Mouse (Mus musculus) bone marrow, adult 2 months (tissue): ENCODE measurements around the gene Gm4952. TPM values are rescaled to one million over a fixed set of nuclear protein-coding genes. Genes with fewer than 3 reads are reported as not detected.

Experiments
- H3K27ac ChIP-seq: fragments of 200-500 bp; 2 replicates; pipeline ENCODE4 v1.5.1; 2012; ENCODE audit warnings: low read depth, mild to moderate bottlenecking, control low read depth, inconsistent platforms, low read length; ENCODE audit not compliant: control insufficient read depth, poor library complexity, insufficient read depth
- H3K4me1 ChIP-seq: fragments of 200-500 bp; 2 replicates; pipeline ENCODE4 v1.6.1; 2011; ENCODE audit warnings: low read length; ENCODE audit not compliant: control insufficient read depth, insufficient read depth
- H3K4me3 ChIP-seq: fragments of 200-500 bp; replicated peaks from 2 replicates; pipeline ENCODE3; 2011; ENCODE audit warnings: mild to moderate bottlenecking, low read depth, low read length, control low read depth; ENCODE audit not compliant: control insufficient read depth
- CTCF ChIP-seq: fragments of 200-500 bp; IDR thresholded peaks from 2 replicates; pipeline ENCODE4 v1.5.1; 2011; ENCODE audit warnings: low read length, control low read depth; ENCODE audit not compliant: control insufficient read depth, insufficient read depth
- POLR2A ChIP-seq: fragments of 200-500 bp; IDR thresholded peaks from 2 replicates; pipeline ENCODE4 v1.6.1; 2011; ENCODE audit warnings: low read depth, mild to moderate bottlenecking, control low read depth, low read length, borderline replicate concordance; ENCODE audit not compliant: control insufficient read depth
- WGBS: fragments of 180-500 bp; shearing (Covaris S2); methylation state at CpG from one replicate; pipeline ENCODE4 v1.1.7; 2018; 5-methylcytosine and 5-hydroxymethylcytosine counted together
- polyA plus RNA-seq: library from polyadenylated mRNA; stranded (reverse); fragments of >200 nt; gene quantifications from 2 replicates; pipeline ENCODE4 v1.2.4, GENCODE M21; 2011; ENCODE audit warnings: low replicate concordance; ENCODE audit not compliant: missing spikeins, insufficient read depth, insufficient read length

Gene Gm4952
- polyA plus RNA-seq, 1 experiment: not detected

DNA sequence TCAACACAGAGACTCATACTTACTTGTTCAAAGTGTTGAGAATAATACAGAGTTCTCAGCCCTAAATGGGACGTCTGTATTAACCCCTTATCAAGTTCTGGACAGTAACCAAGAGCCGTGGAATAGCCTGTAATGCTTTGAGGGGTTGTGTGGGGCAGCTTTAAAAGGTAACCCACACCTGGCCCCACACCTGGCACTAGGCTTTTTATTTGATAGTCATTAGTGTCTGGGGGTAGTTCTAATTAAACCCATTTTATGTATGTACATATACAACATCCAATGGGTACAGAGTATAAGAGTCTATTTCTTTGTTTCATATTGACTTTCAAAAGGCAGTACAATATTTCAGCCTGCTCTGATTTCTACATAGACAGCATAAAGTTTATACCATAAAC, 4.6 kb upstream of the Gm4952 start:
- TF ChIP-seq POLR2A (no peak), CTCF (no peak)
- Histone ChIP-seq H3K4me1 (peaks cover 2% of the 10 kb centered on the region; the same call in 1 of the 2 replicates), H3K27ac (no peak overlapping the region), H3K4me3 (no peak overlapping the region)
- WGBS: 66% methylated on average over 2 of the region's 2 CpGs

DNA sequence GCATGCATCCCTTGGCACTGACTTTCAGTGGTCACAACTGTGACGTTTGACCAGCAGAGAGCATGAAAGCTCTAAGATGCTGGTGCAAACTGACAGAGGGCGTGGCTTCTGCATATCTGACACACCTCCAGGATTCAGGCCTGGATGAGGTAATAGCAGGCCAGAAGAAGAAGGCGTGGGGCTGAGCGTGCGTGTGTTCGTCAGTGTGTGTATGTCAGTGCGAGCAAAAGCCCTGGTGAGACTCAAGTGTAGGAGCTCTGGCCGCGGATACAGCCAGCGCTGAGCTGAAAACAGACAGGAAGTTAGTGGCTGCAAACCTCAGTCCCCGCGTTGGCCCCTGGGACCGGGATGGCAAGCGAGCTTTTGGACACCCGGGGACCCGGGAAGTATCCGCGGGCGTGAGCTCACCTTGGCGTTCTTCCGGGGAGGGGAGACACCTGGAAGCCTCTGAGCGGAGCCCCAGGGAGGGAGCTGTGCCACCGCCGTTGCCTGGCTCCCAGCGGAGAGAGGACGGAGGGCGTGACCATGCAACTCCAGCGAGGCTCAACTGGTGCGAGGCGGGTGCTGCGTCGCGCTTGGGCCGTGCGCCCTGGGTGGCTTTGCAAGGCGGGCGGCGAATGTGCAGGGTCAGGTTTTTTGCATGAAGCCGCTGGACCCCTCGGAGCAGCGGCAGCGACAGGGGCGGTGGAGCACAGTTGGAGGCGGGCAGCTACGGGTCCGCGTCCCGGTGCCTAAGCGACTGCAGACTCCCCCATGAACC, 4.1 kb upstream of the Gm4952 start:
- WGBS: under 1% methylated on average over 49 of the region's 49 CpGs
- peaks cover 2% of the 10 kb centered on the region; the same call in 1 of the 2 replicates for H3K4me1 ChIP-seq
- no peak for TF ChIP-seq CTCF
- no peak; the same call in 1 of the 2 replicates for TF ChIP-seq POLR2A
- no peak overlapping the region for H3K27ac ChIP-seq
- peak overlapping the region; percentile 53 for H3K4me3 ChIP-seq

GRCm38 (mm10) chr19:12596290-12597072, 3.3 kb upstream of the Gm4952 start:
- 26% methylated on average over 23 of the region's 23 CpGs for WGBS
- Histone ChIP-seq H3K27ac (no peak overlapping the region), H3K4me3 (peak overlapping the region; percentile 53), H3K4me1 (peaks cover 2% of the 10 kb centered on the region; the same call in 1 of the 2 replicates)
- no peak for TF ChIP-seq CTCF
- no peak for TF ChIP-seq POLR2A

- H3K4me3 ChIP-seq: no peak overlapping the region
- peaks cover 2% of the 10 kb centered on the region; the same call in 1 of the 2 replicates for H3K4me1 ChIP-seq
- WGBS: 80% methylated on average over 3 of the region's 3 CpGs
- no peak overlapping the region for H3K27ac ChIP-seq
- TF ChIP-seq POLR2A (no peak), CTCF (no peak)
Observed at GRCm38 (mm10) chr19:12597073-12597405, 2.7 kb upstream of the Gm4952 start.

DNA sequence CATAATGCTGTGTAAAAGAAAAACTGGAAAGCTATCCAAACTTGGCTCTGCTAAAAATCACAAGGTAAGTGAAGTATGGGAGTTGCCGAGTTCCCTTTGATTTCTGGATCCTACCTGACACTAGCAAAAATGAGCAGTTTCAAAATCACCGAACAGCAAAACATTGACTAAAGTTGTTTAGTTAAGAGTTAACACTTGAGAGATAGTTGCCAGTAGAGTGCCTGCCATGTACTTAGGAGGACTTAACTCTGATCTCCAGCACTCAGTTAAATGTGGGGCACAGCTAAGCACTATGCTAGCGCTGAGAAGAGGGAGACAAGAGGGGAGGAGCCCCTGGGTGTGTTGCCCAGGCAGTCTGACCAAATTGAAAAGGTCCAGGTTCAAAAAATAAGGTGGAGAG, 1.1 kb upstream of the Gm4952 start:
- H3K4me1 ChIP-seq: peaks cover 2% of the 10 kb centered on the region; the same call in 1 of the 2 replicates
- 73% methylated on average over 3 of the region's 3 CpGs for WGBS
- no peak overlapping the region for H3K4me3 ChIP-seq
- TF ChIP-seq CTCF: no peak
- TF ChIP-seq POLR2A: no peak
- H3K27ac ChIP-seq: no peak overlapping the region

DNA sequence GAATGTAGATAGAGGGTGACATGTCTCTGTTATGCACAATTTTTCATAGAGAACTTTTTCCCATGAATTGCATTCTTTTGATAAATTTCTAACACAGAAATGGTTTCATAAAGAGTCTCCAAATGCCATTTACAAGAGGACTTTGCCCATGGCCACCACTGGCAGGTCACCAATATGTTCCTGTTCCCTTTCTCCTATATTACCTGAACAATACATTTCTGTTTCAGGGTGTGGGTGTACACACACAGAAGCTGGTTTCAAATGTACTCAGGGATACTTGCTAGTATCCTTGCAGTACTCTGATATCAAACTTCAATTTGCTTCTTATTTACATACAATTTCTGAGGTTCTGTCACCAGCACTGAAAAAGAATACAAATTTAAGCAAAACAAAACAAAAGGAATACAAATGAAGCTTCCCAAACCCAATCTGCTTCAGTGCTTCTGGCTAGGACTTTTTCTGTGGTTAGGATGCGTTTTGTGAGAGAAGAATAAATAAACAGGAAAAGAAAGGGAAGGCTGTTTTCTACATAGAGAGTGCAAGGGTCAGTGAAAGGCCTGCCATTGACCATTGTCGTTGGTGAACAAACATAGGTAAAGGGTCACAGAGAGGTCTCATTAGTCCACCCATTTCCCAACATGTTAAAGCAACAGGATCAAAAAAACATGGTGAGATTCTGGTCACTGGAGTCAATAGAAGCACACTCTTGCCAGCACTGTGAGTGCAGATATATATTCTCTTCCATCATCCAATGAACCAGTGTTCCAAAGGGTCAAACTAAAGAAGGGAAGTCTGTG, 1.1 kb downstream of the Gm4952 start:
- H3K4me3 ChIP-seq: no peak overlapping the region
- WGBS: 42% methylated on average over 2 of the region's 2 CpGs
- H3K27ac ChIP-seq: no peak overlapping the region

GRCm38 (mm10) chr19:12608336-12608735, 8.6 kb downstream of the Gm4952 start:
- TF ChIP-seq POLR2A: no peak
- no peak for TF ChIP-seq CTCF
- no peak overlapping the region for H3K27ac ChIP-seq

More for the DNA sequence above, 1.1 kb downstream of the Gm4952 start:
- TF ChIP-seq POLR2A (no peak), CTCF (no peak)
- peaks cover 2% of the 10 kb centered on the region; the same call in 1 of the 2 replicates for H3K4me1 ChIP-seq

DNA sequence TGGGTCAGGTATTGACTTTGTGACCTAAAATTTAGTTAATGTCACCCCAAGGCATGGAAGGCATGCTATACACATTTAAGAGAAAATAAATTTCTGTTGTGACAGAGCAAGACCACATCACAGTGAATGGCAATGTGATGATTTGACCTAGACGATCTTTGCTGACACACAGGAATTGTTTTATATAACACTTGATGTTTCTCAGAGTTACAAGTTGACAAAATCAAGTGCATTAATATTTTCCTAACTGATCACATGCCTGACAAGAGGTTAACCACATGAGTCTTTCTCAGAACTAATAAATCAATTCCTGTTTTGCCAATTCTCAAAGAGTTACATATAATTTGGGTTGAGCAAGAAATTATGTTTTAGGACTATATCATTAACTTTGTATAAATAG, 13.9 kb downstream of the Gm4952 start:
- 31% methylated on average over 1 of the region's 1 CpGs for WGBS
- Histone ChIP-seq H3K4me1 (no peaks in the 10 kb centered on the region), H3K27ac (no peak overlapping the region), H3K4me3 (no peak overlapping the region)
- TF ChIP-seq POLR2A: no peak
- no peak for TF ChIP-seq CTCF

More at GRCm38 (mm10) chr19:12608336-12608735, 8.6 kb downstream of the Gm4952 start:
- Histone ChIP-seq H3K4me1 (no peaks in the 10 kb centered on the region), H3K4me3 (no peak overlapping the region)
